In the genomic region with DNA sequence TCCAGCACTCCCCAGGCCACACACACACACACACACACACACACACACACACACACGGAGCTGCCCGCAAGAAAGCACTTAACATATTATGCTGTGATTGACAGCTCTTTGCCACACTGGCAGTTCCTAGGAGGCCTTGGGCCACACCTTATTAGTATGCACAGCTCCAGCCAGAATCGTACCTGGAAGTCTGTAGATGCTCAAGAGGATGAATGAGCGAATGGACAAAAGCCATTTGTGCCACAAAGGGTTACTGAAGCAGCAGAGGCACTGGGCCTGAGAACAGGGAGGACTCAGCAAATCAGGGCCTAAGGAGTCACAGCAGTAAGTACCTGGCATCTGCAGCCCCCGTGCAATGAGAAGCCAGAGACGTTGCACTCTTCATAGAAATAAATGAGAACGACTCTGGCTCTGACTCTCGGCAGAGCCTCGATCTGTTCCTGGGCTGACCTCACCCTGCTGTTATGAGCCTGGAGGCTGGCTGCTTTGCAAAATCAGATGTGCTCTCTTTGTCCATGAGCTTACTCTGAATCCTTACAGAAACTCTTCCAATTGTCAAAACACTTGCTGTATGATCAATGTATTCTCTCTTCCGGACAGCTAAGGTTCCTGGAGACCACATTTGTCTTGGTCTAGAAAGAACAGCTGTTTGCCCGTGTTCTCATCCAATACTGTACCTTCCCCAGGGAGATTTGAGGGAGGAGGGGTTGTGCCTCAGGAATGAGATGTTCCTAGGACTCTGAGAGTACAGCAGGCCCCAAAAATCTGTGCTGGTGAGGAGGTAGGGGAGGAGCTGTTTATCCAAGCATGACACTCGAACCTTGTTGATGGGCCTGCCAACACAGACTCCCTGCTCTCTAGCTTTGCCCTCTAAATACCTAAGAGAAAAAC, we compare ENCODE assay signal across 10 mouse cellular contexts. TPM values are rescaled to one million over a fixed set of nuclear protein-coding genes. Genes with fewer than 3 reads are reported as not detected.
DNase-seq lines count a peak whose midpoint lies in the region; ATAC-seq lines count a peak whose summit lies in the region.
"Had no signal": no experiment of that assay in that cellular context is flagged by ENCODE, and none has a peak within 500 bp of the region (broad histone marks: within the 10 kb centered on the region; RNA-seq: fewer than 3 reads in every experiment).

No protein-coding gene starts in this region.

- 0 out of 2 replicates have a peak, but pooled peaks cover 2% of the 10 kb centered on the region for H3K4me1 ChIP-seq in hindbrain, embryonic 11.5 days (replicated peaks; ENCODE audit: control insufficient read depth, insufficient read depth, low read length)
- peaks cover 36% of the 10 kb centered on the region for H3K4me1 ChIP-seq in hindbrain, embryonic 10.5 days (replicated peaks)
- peaks cover 19% of the 10 kb centered on the region; the same call in 1 of the 2 replicates for H3K4me1 ChIP-seq in embryonic facial prominence, embryonic 14.5 days (ENCODE audit: control insufficient read depth, insufficient read depth, low read length)
- peaks cover 11% of the 10 kb centered on the region for H3K4me1 ChIP-seq in hindbrain, embryonic 16.5 days (ENCODE audit: control insufficient read depth, insufficient read depth, low read depth, low read length)
- H3K4me1 ChIP-seq in neural tube, embryonic 12.5 days: peaks cover 16% of the 10 kb centered on the region

- H3K9me3 ChIP-seq in hindbrain, embryonic 11.5 days (ENCODE audit: control insufficient read depth, low read length): no peaks in the 10 kb centered on the region
- H3K9me3 ChIP-seq in hindbrain, embryonic 10.5 days: no peaks in the 10 kb centered on the region
- no peaks in the 10 kb centered on the region for H3K9me3 ChIP-seq in embryonic facial prominence, embryonic 14.5 days (ENCODE audit: control insufficient read depth, low read length)
- H3K9me3 ChIP-seq in hindbrain, embryonic 16.5 days (ENCODE audit: control insufficient read depth, low read length): no peaks in the 10 kb centered on the region
- no peaks in the 10 kb centered on the region for H3K9me3 ChIP-seq in neural tube, embryonic 12.5 days
- H3K9me3 ChIP-seq: megakaryocyte, embryonic 14.5 days had no signal

- WGBS in hindbrain, embryonic 11.5 days: 61% methylated on average over 12 of the region's 12 CpGs
- WGBS in hindbrain, embryonic 10.5 days: 60% methylated on average over 12 of the region's 12 CpGs
- 30% methylated on average over 12 of the region's 12 CpGs for WGBS in embryonic facial prominence, embryonic 14.5 days
- WGBS in hindbrain, embryonic 16.5 days: 31% methylated on average over 12 of the region's 12 CpGs
- WGBS in neural tube, embryonic 12.5 days: 62% methylated on average over 12 of the region's 12 CpGs

- no peak overlapping the region for H3K4me3 ChIP-seq in hindbrain, embryonic 11.5 days (ENCODE audit: low read depth, low read length)
- no peak overlapping the region for H3K4me3 ChIP-seq in hindbrain, embryonic 10.5 days
- H3K4me3 ChIP-seq in embryonic facial prominence, embryonic 14.5 days (ENCODE audit: low read depth, low read length): peak overlapping the region; percentile 64
- H3K4me3 ChIP-seq in hindbrain, embryonic 16.5 days (ENCODE audit: low read length): peak overlapping the region; percentile 5
- no peak overlapping the region for H3K4me3 ChIP-seq in neural tube, embryonic 12.5 days
- H3K4me3 ChIP-seq: megakaryocyte, embryonic 14.5 days had no signal

- no peak overlapping the region for H3K9ac ChIP-seq in hindbrain, embryonic 11.5 days (ENCODE audit: low read depth, low read length)
- no peak overlapping the region for H3K9ac ChIP-seq in embryonic facial prominence, embryonic 14.5 days (ENCODE audit: low read depth, low read length)
- H3K9ac ChIP-seq in hindbrain, embryonic 16.5 days (ENCODE audit: low read depth, low read length): peak overlapping the region; percentile 42; the same call in 1 of the 2 replicates
- H3K9ac ChIP-seq in neural tube, embryonic 12.5 days: no peak overlapping the region

- peaks cover 16% of the 10 kb centered on the region for H3K27me3 ChIP-seq in hindbrain, embryonic 11.5 days (ENCODE audit: control insufficient read depth, insufficient read depth, low read length)
- peaks cover 44% of the 10 kb centered on the region for H3K27me3 ChIP-seq in hindbrain, embryonic 10.5 days (ENCODE audit: insufficient read depth, poor library complexity, severe bottlenecking)
- peaks cover 16% of the 10 kb centered on the region for H3K27me3 ChIP-seq in embryonic facial prominence, embryonic 14.5 days (replicated peaks; ENCODE audit: control insufficient read depth, insufficient read depth, low read length)
- peaks cover 6% of the 10 kb centered on the region; the same call in 1 of the 2 replicates for H3K27me3 ChIP-seq in hindbrain, embryonic 16.5 days (replicated peaks; ENCODE audit: control insufficient read depth, insufficient read depth, low read length)
- peaks cover 20% of the 10 kb centered on the region for H3K27me3 ChIP-seq in neural tube, embryonic 12.5 days (replicated peaks)

- no peak for ATAC-seq in hindbrain, embryonic 11.5 days (ENCODE audit: low FRiP score)
- peak; percentile 27; the same call in 1 of the 2 replicates for ATAC-seq in embryonic facial prominence, embryonic 14.5 days (ENCODE audit: low read depth)
- no peak for ATAC-seq in hindbrain, embryonic 16.5 days
- no peak for ATAC-seq in neural tube, embryonic 12.5 days (ENCODE audit: low FRiP score, low read depth)

- peak; percentile 11 for DNase-seq in hindbrain, embryonic 11.5 days (ENCODE audit: low spot score)
- no peak for DNase-seq in hindbrain, embryonic 10.5 days (ENCODE audit: low spot score)
- peak; percentile 70 for DNase-seq in embryonic facial prominence, embryonic 14.5 days (ENCODE audit: low spot score)
- DNase-seq in thymus, postnatal 14 days: no peak
- no peak for DNase-seq in T-cell, adult 2 months (ENCODE audit: low spot score)
- DNase-seq in layer of hippocampus, postnatal 14 days (ENCODE audit: low spot score in 2 of 2): no peak
- DNase-seq: thymus, adult 2 months had no signal

- no peaks in the 10 kb centered on the region for H3K36me3 ChIP-seq in hindbrain, embryonic 11.5 days (ENCODE audit: control insufficient read depth, insufficient read depth, low read length)
- H3K36me3 ChIP-seq in hindbrain, embryonic 10.5 days: no peaks in the 10 kb centered on the region
- no peaks in the 10 kb centered on the region for H3K36me3 ChIP-seq in embryonic facial prominence, embryonic 14.5 days (ENCODE audit: control insufficient read depth, insufficient read depth, low read length)
- H3K36me3 ChIP-seq in hindbrain, embryonic 16.5 days (ENCODE audit: control insufficient read depth, insufficient read depth, low read length): no peaks in the 10 kb centered on the region
- no peaks in the 10 kb centered on the region for H3K36me3 ChIP-seq in neural tube, embryonic 12.5 days

- H3K27ac ChIP-seq in hindbrain, embryonic 11.5 days (ENCODE audit: low read depth, low read length): no peak overlapping the region
- no peak overlapping the region for H3K27ac ChIP-seq in hindbrain, embryonic 10.5 days
- H3K27ac ChIP-seq in embryonic facial prominence, embryonic 14.5 days (replicated peaks; ENCODE audit: low read depth, low read length): no peak overlapping the region; the same call in 1 of the 2 replicates
- no peak overlapping the region for H3K27ac ChIP-seq in hindbrain, embryonic 16.5 days (ENCODE audit: low read depth, low read length)
- no peak overlapping the region for H3K27ac ChIP-seq in neural tube, embryonic 12.5 days

- H3K4me2 ChIP-seq in hindbrain, embryonic 11.5 days (replicated peaks; ENCODE audit: low read depth, low read length): no peak overlapping the region
- H3K4me2 ChIP-seq in embryonic facial prominence, embryonic 14.5 days (ENCODE audit: low read depth, low read length): peak overlapping the region; percentile 92
- H3K4me2 ChIP-seq in hindbrain, embryonic 16.5 days (ENCODE audit: low read length): peak overlapping the region; percentile 40
- peak overlapping the region; percentile 10; the same call in 1 of the 2 replicates for H3K4me2 ChIP-seq in neural tube, embryonic 12.5 days (replicated peaks)

RNA-seq across cellular contexts. Expression of gene Adamts15, which starts 3.5 kb away (rescaled TPM):
- 3.4 and 3.9 TPM in 2 replicates for polyA plus RNA-seq in hindbrain, embryonic 11.5 days (2014; fragmentation: Nextera tagmentation; extraction: Ambion mirVana)
- polyA plus RNA-seq in hindbrain, embryonic 10.5 days (2016; fragmentation: Nextera tagmentation; extraction: Ambion mirVana): 5.4 and 6.6 TPM in 2 replicates
- polyA plus RNA-seq in embryonic facial prominence, embryonic 14.5 days (2014; fragmentation: Nextera tagmentation; extraction: Ambion mirVana): 18.9 and 20.7 TPM in 2 replicates
- polyA plus RNA-seq in hindbrain, embryonic 16.5 days (2015; fragmentation: Nextera tagmentation; extraction: Ambion mirVana): 6.2 and 7.6 TPM in 2 replicates
- 8.0 and 8.4 TPM in 2 replicates for polyA plus RNA-seq in neural tube, embryonic 12.5 days (2016; fragmentation: Nextera tagmentation; extraction: Ambion mirVana)
- 1 to 10 TPM; 6.2 to 9.9 TPM for total RNA-seq in layer of hippocampus, postnatal 14 days (2021)

RNA-seq across cellular contexts. Expression of gene Adamts8, which starts 23.7 kb away (rescaled TPM):
- 1.4 and 1.5 TPM in 2 replicates for polyA plus RNA-seq in hindbrain, embryonic 11.5 days (2014; fragmentation: Nextera tagmentation; extraction: Ambion mirVana)
- polyA plus RNA-seq in hindbrain, embryonic 10.5 days (2016; fragmentation: Nextera tagmentation; extraction: Ambion mirVana): 2.6 TPM in 2 replicates
- 3.9 and 4.1 TPM in 2 replicates for polyA plus RNA-seq in embryonic facial prominence, embryonic 14.5 days (2014; fragmentation: Nextera tagmentation; extraction: Ambion mirVana)
- 1.8 and 2.8 TPM in 2 replicates for polyA plus RNA-seq in hindbrain, embryonic 16.5 days (2015; fragmentation: Nextera tagmentation; extraction: Ambion mirVana)
- polyA plus RNA-seq in neural tube, embryonic 12.5 days (2016; fragmentation: Nextera tagmentation; extraction: Ambion mirVana): 1.2 TPM in 2 replicates
- total RNA-seq in layer of hippocampus, postnatal 14 days (2021): 1 to 10 TPM; 5.8 to 8.0 TPM

Comparison
In these comparisons a context has a peak if more than half of its experiments do, and no peak if none do; other contexts are left out.
1. DNase-seq: peak in hindbrain, embryonic 11.5 days (single experiment) and embryonic facial prominence, embryonic 14.5 days (single experiment); none in hindbrain, embryonic 10.5 days (single experiment), thymus, postnatal 14 days (single experiment), T-cell, adult 2 months (single experiment) and layer of hippocampus, postnatal 14 days (0 of 2).
2. H3K4me3 ChIP-seq: peak in embryonic facial prominence, embryonic 14.5 days (single experiment) and hindbrain, embryonic 16.5 days (single experiment); none in hindbrain, embryonic 11.5 days (single experiment), hindbrain, embryonic 10.5 days (single experiment) and neural tube, embryonic 12.5 days (single experiment).